Mouse (Mus musculus) hindbrain, postnatal 0 days (tissue): ENCODE data around the gene Ahcyl2. TPM values are rescaled to one million over a fixed set of nuclear protein-coding genes. Genes with fewer than 3 reads are reported as not detected.

Source experiments
- ATAC-seq: fragments of 200-750 bp; cut with Nextera tagmentation; 2 replicates; pipeline ENCODE4 v1.8.0; 2017; ENCODE audit warnings: mild to moderate bottlenecking, moderate TSS enrichment, moderate library complexity
- DNase-seq: peaks from one replicate; pipeline ENCODE4 v3.0.0-alpha.2; 2015; ENCODE audit warnings: low spot score
- H3K27ac ChIP-seq: fragments of 300-500 bp; sonication (generic); 2 replicates; pipeline ENCODE4 v1.5.1; 2014; ENCODE audit warnings: mild to moderate bottlenecking
- H3K27me3 ChIP-seq: fragments of 300-500 bp; sonication (generic); 2 replicates; pipeline ENCODE4 v1.6.1; 2014; ENCODE audit warnings: low read length, mixed read lengths; ENCODE audit not compliant: insufficient read depth
- H3K36me3 ChIP-seq: fragments of 300-500 bp; sonication (generic); 2 replicates; pipeline ENCODE4 v1.6.1; 2014; ENCODE audit warnings: low read length, mixed read lengths; ENCODE audit not compliant: insufficient read depth
- H3K4me1 ChIP-seq: fragments of 300-500 bp; sonication (generic); 2 replicates; pipeline ENCODE4 v1.6.1; 2014; ENCODE audit warnings: antibody characterized with exemption, low read length, mixed read lengths; ENCODE audit not compliant: insufficient read depth
- H3K4me2 ChIP-seq: fragments of 300-500 bp; sonication (generic); 2 replicates; pipeline ENCODE4 v1.6.1; 2014; ENCODE audit warnings: low read depth, mild to moderate bottlenecking, low read length, moderate library complexity, mixed read lengths
- H3K4me3 ChIP-seq: fragments of 300-500 bp; sonication (generic); 2 replicates; pipeline ENCODE4 v1.5.1; 2014; ENCODE audit warnings: low read length
- H3K9ac ChIP-seq: fragments of 300-500 bp; sonication (generic); replicated peaks from 2 replicates; pipeline ENCODE4 v1.6.1; 2014; ENCODE audit warnings: mild to moderate bottlenecking, low read length, moderate library complexity, mixed read lengths
- H3K9me3 ChIP-seq: fragments of 300-500 bp; sonication (generic); 2 replicates; pipeline ENCODE4 v1.6.1; 2016; ENCODE audit warnings: low read length, mixed read lengths
- CTCF ChIP-seq: IDR thresholded peaks from 2 replicates; pipeline ENCODE4 v1.5.1; 2016; ENCODE audit warnings: antibody characterized with exemption, control low read depth, low read depth
- WGBS: fragments of 180-500 bp; shearing (Covaris S2); extraction: QIAGEN DNeasy Blood & Tissue Kit; methylation state at CpG from one replicate; pipeline ENCODE4 v1.1.7; 2014; 5-methylcytosine and 5-hydroxymethylcytosine counted together
- polyA plus RNA-seq: library from polyadenylated mRNA; unstranded; fragments of >200 nt; fragmentation: Nextera tagmentation; extraction: Ambion mirVana; gene quantifications from 2 replicates; pipeline ENCODE4 v1.2.1, GENCODE M21; 2015
- total RNA-seq: library from RNA; depleted of rRNA; stranded (reverse); fragments of >200 nt; gene quantifications from 2 replicates; pipeline ENCODE4 v1.2.3, GENCODE M21; 2014

Ahcyl2 gene
- total and polyA plus RNA-seq, 2 experiments from 2014 or later = 23.1 to 56.8 TPM

- ATAC-seq (no peak), DNase-seq (no peak)
- TF ChIP-seq CTCF = no peak
- Histone ChIP-seq H3K27ac (no peak overlapping the region), H3K9ac (no peak overlapping the region), H3K4me3 (no peak overlapping the region), H3K27me3 (no peaks in the 10 kb centered on the region), H3K4me2 (no peak overlapping the region), H3K4me1 (no peaks in the 10 kb centered on the region), H3K36me3 (peaks cover 12% of the 10 kb centered on the region), H3K9me3 (no peaks in the 10 kb centered on the region)
- WGBS = 86% methylated on average over 2 of the region's 2 CpGs
These were observed 105.8 kb downstream of the Ahcyl2 start for GRCm38 (mm10) chr6:29873654-29874053.

GRCm38 (mm10) chr6:29875576-29875975, 107.8 kb downstream of the Ahcyl2 start:
- H3K27me3 ChIP-seq = no peaks in the 10 kb centered on the region
- H3K9ac ChIP-seq = no peak overlapping the region
- peaks cover 16% of the 10 kb centered on the region for H3K36me3 ChIP-seq
- no peak overlapping the region for H3K4me2 ChIP-seq
- TF ChIP-seq CTCF = no peak
- H3K4me3 ChIP-seq = no peak overlapping the region
- H3K4me1 ChIP-seq = no peaks in the 10 kb centered on the region
- ATAC-seq (no peak), DNase-seq (no peak)
- 71% methylated on average over 5 of the region's 5 CpGs for WGBS
- no peak overlapping the region for H3K27ac ChIP-seq
- H3K9me3 ChIP-seq = no peaks in the 10 kb centered on the region

- H3K4me3 ChIP-seq = no peak overlapping the region
- H3K4me2 ChIP-seq = no peak overlapping the region
- no peak overlapping the region for H3K9ac ChIP-seq
- 90% methylated on average over 4 of the region's 4 CpGs for WGBS
- H3K9me3 ChIP-seq = no peaks in the 10 kb centered on the region
- H3K27me3 ChIP-seq = no peaks in the 10 kb centered on the region
- no peak overlapping the region for H3K27ac ChIP-seq
- no peak for DNase-seq
- H3K36me3 ChIP-seq = peaks cover 13% of the 10 kb centered on the region
- no peaks in the 10 kb centered on the region for H3K4me1 ChIP-seq
- no peak for TF ChIP-seq CTCF
- ATAC-seq = no peak
These were observed 109.0 kb downstream of the Ahcyl2 start for GRCm38 (mm10) chr6:29876782-29877181.

- ATAC-seq = no peak
- H3K27me3 ChIP-seq = no peaks in the 10 kb centered on the region
- TF ChIP-seq CTCF = no peak
- H3K9ac ChIP-seq = no peak overlapping the region
- H3K27ac ChIP-seq = no peak overlapping the region
- H3K9me3 ChIP-seq = no peaks in the 10 kb centered on the region
- no peak for DNase-seq
- H3K4me1 ChIP-seq = no peaks in the 10 kb centered on the region
- H3K4me2 ChIP-seq = no peak overlapping the region
- no peak overlapping the region for H3K4me3 ChIP-seq
- peaks cover 16% of the 10 kb centered on the region; the same call in 1 of the 2 replicates for H3K36me3 ChIP-seq
These were observed 111.8 kb downstream of the Ahcyl2 start for GRCm38 (mm10) chr6:29879579-29879978.

- H3K4me3 ChIP-seq = no peak overlapping the region
- no peak overlapping the region for H3K9ac ChIP-seq
These were observed 113.0 kb downstream of the Ahcyl2 start for GRCm38 (mm10) chr6:29880796-29881195.

DNA sequence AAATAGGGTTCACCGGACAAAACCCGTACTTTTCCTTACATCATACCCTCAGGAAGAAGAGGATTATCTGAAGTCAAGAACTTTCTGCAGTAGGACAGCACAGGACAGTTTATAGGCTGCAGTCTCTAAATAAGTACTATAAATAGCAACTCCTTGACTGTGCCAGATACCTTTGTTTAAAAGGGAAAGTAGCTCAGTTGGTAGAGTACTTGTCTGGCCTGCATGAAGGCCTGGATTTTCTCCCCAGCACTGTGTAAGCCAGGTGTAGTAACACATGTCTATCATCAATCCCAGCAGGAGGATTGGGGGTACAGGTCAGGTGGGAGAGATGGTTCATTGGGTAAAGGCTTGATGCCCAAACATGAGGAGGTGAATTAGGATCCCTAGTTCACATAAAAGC, 114.1 kb downstream of the Ahcyl2 start:
- 92% methylated on average over 2 of the region's 2 CpGs for WGBS
- no peak for TF ChIP-seq CTCF
- no peak overlapping the region for H3K4me2 ChIP-seq
- H3K27ac ChIP-seq = no peak overlapping the region
- ATAC-seq (no peak), DNase-seq (no peak)
- no peaks in the 10 kb centered on the region for H3K27me3 ChIP-seq
- H3K9me3 ChIP-seq = no peaks in the 10 kb centered on the region
- no peak overlapping the region for H3K4me3 ChIP-seq
- H3K9ac ChIP-seq = no peak overlapping the region
- H3K36me3 ChIP-seq = peaks cover 22% of the 10 kb centered on the region; the same call in 1 of the 2 replicates
- H3K4me1 ChIP-seq = no peaks in the 10 kb centered on the region

More at GRCm38 (mm10) chr6:29880796-29881195, 113.0 kb downstream of the Ahcyl2 start:
- Histone ChIP-seq H3K4me2 (no peak overlapping the region), H3K27me3 (no peaks in the 10 kb centered on the region), H3K9me3 (no peaks in the 10 kb centered on the region), H3K36me3 (peaks cover 16% of the 10 kb centered on the region; the same call in 1 of the 2 replicates), H3K27ac (no peak overlapping the region), H3K4me1 (no peaks in the 10 kb centered on the region)
- ATAC-seq = no peak
- DNase-seq = no peak
- WGBS = 93% methylated on average over 3 of the region's 3 CpGs
- TF ChIP-seq CTCF = no peak

- TF ChIP-seq CTCF = no peak
- Histone ChIP-seq H3K27ac (no peak overlapping the region), H3K27me3 (no peaks in the 10 kb centered on the region), H3K36me3 (peaks cover 22% of the 10 kb centered on the region; the same call in 1 of the 2 replicates), H3K4me3 (no peak overlapping the region), H3K9ac (no peak overlapping the region), H3K4me2 (no peak overlapping the region), H3K4me1 (no peaks in the 10 kb centered on the region), H3K9me3 (no peaks in the 10 kb centered on the region)
- 74% methylated on average over 6 of the region's 6 CpGs for WGBS
- ATAC-seq (no peak), DNase-seq (no peak)
These were observed 115.1 kb downstream of the Ahcyl2 start for GRCm38 (mm10) chr6:29882870-29883269.
